Mouse (Mus musculus) liver, embryonic 11.5 days (tissue): ENCODE data around the gene Stmnd1. TPM values are rescaled to one million over a fixed set of nuclear protein-coding genes. Genes with fewer than 3 reads are reported as not detected.
A peak's percentile ranks its signal among the peaks of the same experiment; 100 is the strongest.
"Not testable (repeated sequence)": the region's sequence is repeated elsewhere in the genome, so short reads cannot be mapped to it uniquely, and the experiment has no call there.

Experiments used
- ATAC-seq: fragments of 200-750 bp; cut with Nextera tagmentation; replicated peaks from 2 replicates; pipeline ENCODE4 v1.8.0; 2017; ENCODE audit warnings: moderate number of reproducible peaks, mild to moderate bottlenecking, moderate TSS enrichment, moderate library complexity; ENCODE audit not compliant: low FRiP score
- DNase-seq: peaks from one replicate; pipeline ENCODE4 v3.0.0-alpha.2; 2017; ENCODE audit warnings: low spot score
- H3K27ac ChIP-seq: fragments of 300-500 bp; sonication (generic); 2 replicates; pipeline ENCODE4 v1.5.1; 2014; ENCODE audit warnings: mild to moderate bottlenecking, low read depth, low read length, control low read depth
- H3K27me3 ChIP-seq: fragments of 300-500 bp; sonication (generic); replicated peaks from 2 replicates; pipeline ENCODE4 v1.6.1; 2014; ENCODE audit warnings: low read length, mixed read lengths; ENCODE audit not compliant: control insufficient read depth, insufficient read depth
- H3K36me3 ChIP-seq: fragments of 300-500 bp; sonication (generic); 2 replicates; pipeline ENCODE4 v1.6.1; 2014; ENCODE audit warnings: mild to moderate bottlenecking, low read length, moderate library complexity, mixed read lengths; ENCODE audit not compliant: control insufficient read depth, insufficient read depth
- H3K4me1 ChIP-seq: fragments of 300-500 bp; sonication (generic); replicated peaks from 2 replicates; pipeline ENCODE4 v1.6.1; 2014; ENCODE audit warnings: low read length, mixed read lengths; ENCODE audit not compliant: control insufficient read depth, insufficient read depth
- H3K4me2 ChIP-seq: fragments of 300-500 bp; sonication (generic); 2 replicates; pipeline ENCODE4 v1.6.1; 2014; ENCODE audit warnings: mild to moderate bottlenecking, control low read depth, moderate library complexity
- H3K4me3 ChIP-seq: fragments of 300-500 bp; sonication (generic); 2 replicates; pipeline ENCODE4 v1.5.1; 2014; ENCODE audit warnings: low read depth, low read length, control low read depth
- H3K9ac ChIP-seq: fragments of 300-500 bp; sonication (generic); 2 replicates; pipeline ENCODE4 v1.6.1; 2014; ENCODE audit warnings: low read depth, low read length, control low read depth
- H3K9me3 ChIP-seq: fragments of 300-500 bp; sonication (generic); 2 replicates; pipeline ENCODE4 v1.6.1; 2016; ENCODE audit warnings: low read length, inconsistent platforms, mixed read lengths; ENCODE audit not compliant: control insufficient read depth
- WGBS: fragments of 180-500 bp; shearing (Covaris S2); extraction: QIAGEN DNeasy Blood & Tissue Kit; methylation state at CpG from one replicate; pipeline ENCODE4 v1.1.7; 2014; 5-methylcytosine and 5-hydroxymethylcytosine counted together
- polyA plus RNA-seq: library from polyadenylated mRNA; unstranded; fragments of >200 nt; fragmentation: Nextera tagmentation; extraction: Ambion mirVana; gene quantifications from 2 replicates; pipeline ENCODE4 v1.2.1, GENCODE M21; 2014

Gene Stmnd1
- not detected in 2 replicates for polyA plus RNA-seq

- no peaks in the 10 kb centered on the region for H3K36me3 ChIP-seq
- peak within 1 kb of the TSS; percentile 49 for H3K4me2 ChIP-seq
- ATAC-seq (no peak), DNase-seq (no peak)
- H3K4me1 ChIP-seq = peaks cover 6% of the 10 kb centered on the region
- H3K27ac ChIP-seq = no peak within 1 kb of the TSS
- no peaks in the 10 kb centered on the region for H3K9me3 ChIP-seq
- 24% methylated on average over 8 of the region's 8 CpGs for WGBS
- no peaks in the 10 kb centered on the region for H3K27me3 ChIP-seq
- no peak within 1 kb of the TSS for H3K9ac ChIP-seq
- 0 out of 2 replicates have a peak within 1 kb of the TSS, but pooled peaks have one; percentile 12 for H3K4me3 ChIP-seq
Observed at GRCm38 (mm10) chr13:46273453-46274110, at the start of gene Stmnd1. Gene Stmnd1, plus strand, starts transcription at chr13:46273721.

GRCm38 (mm10) chr13:46226956-46227355 is 46.6 kb upstream of the Stmnd1 start:
- no peak for DNase-seq
- H3K9ac ChIP-seq = no peak overlapping the region
- ATAC-seq = no peak
- no peak overlapping the region for H3K27ac ChIP-seq
- H3K9me3 ChIP-seq = no peaks in the 10 kb centered on the region
- H3K4me1 ChIP-seq = no peaks in the 10 kb centered on the region
- 58% methylated on average over 2 of the region's 2 CpGs for WGBS
- H3K4me2 ChIP-seq = no peak overlapping the region
- H3K36me3 ChIP-seq = no peaks in the 10 kb centered on the region
- no peaks in the 10 kb centered on the region for H3K27me3 ChIP-seq
- no peak overlapping the region for H3K4me3 ChIP-seq

- no peaks in the 10 kb centered on the region for H3K27me3 ChIP-seq
- DNase-seq (no peak), ATAC-seq (no peak)
- no peak overlapping the region for H3K27ac ChIP-seq
- no peaks in the 10 kb centered on the region for H3K36me3 ChIP-seq
- no peaks in the 10 kb centered on the region for H3K9me3 ChIP-seq
- WGBS = 88% methylated on average over 4 of the region's 4 CpGs
- H3K4me3 ChIP-seq = no peak overlapping the region
- no peak overlapping the region for H3K9ac ChIP-seq
- H3K4me2 ChIP-seq = no peak overlapping the region
- H3K4me1 ChIP-seq = no peaks in the 10 kb centered on the region
Observed at GRCm38 (mm10) chr13:46227486-46227885, 46.0 kb upstream of the Stmnd1 start.

GRCm38 (mm10) chr13:46228750-46229149 is 44.8 kb upstream of the Stmnd1 start:
- not testable (repeated sequence) for H3K9ac ChIP-seq, H3K9me3 ChIP-seq, H3K27ac ChIP-seq, H3K4me1 ChIP-seq, ATAC-seq, H3K4me2 ChIP-seq, H3K27me3 ChIP-seq, DNase-seq, H3K4me3 ChIP-seq, H3K36me3 ChIP-seq
- 84% methylated on average over 1 of the region's 1 CpGs for WGBS

- Histone ChIP-seq H3K27ac (no peak overlapping the region), H3K4me1 (no peaks in the 10 kb centered on the region), H3K4me3 (no peak overlapping the region), H3K9ac (no peak overlapping the region), H3K36me3 (no peaks in the 10 kb centered on the region), H3K4me2 (no peak overlapping the region), H3K27me3 (no peaks in the 10 kb centered on the region), H3K9me3 (no peaks in the 10 kb centered on the region)
- DNase-seq (no peak), ATAC-seq (no peak)
- 82% methylated on average over 5 of the region's 5 CpGs for WGBS
Observed at GRCm38 (mm10) chr13:46231514-46232085, 41.9 kb upstream of the Stmnd1 start.

GRCm38 (mm10) chr13:46237723-46238349 is 35.7 kb upstream of the Stmnd1 start:
- no peak for DNase-seq
- WGBS = 67% methylated on average over 7 of the region's 7 CpGs

GRCm38 (mm10) chr13:46238796-46239195 is 34.7 kb upstream of the Stmnd1 start:
- Histone ChIP-seq H3K4me3 (no peak overlapping the region), H3K9ac (no peak overlapping the region), H3K27me3 (no peaks in the 10 kb centered on the region), H3K9me3 (no peaks in the 10 kb centered on the region), H3K36me3 (no peaks in the 10 kb centered on the region), H3K4me2 (no peak overlapping the region), H3K4me1 (no peaks in the 10 kb centered on the region), H3K27ac (no peak overlapping the region)
- WGBS = 78% methylated on average over 7 of the region's 7 CpGs
- ATAC-seq = no peak
- no peak for DNase-seq

More at GRCm38 (mm10) chr13:46237723-46238349, 35.7 kb upstream of the Stmnd1 start:
- no peak overlapping the region for H3K9ac ChIP-seq
- H3K4me3 ChIP-seq = no peak overlapping the region
- no peaks in the 10 kb centered on the region for H3K9me3 ChIP-seq
- H3K27ac ChIP-seq = no peak overlapping the region
- no peak for ATAC-seq
- no peak overlapping the region for H3K4me2 ChIP-seq
- H3K27me3 ChIP-seq = no peaks in the 10 kb centered on the region
- H3K4me1 ChIP-seq = no peaks in the 10 kb centered on the region
- H3K36me3 ChIP-seq = no peaks in the 10 kb centered on the region

- DNase-seq = no peak
- Histone ChIP-seq H3K4me1 (no peaks in the 10 kb centered on the region), H3K9ac (no peak overlapping the region), H3K4me2 (no peak overlapping the region), H3K27me3 (no peaks in the 10 kb centered on the region), H3K9me3 (no peaks in the 10 kb centered on the region), H3K27ac (no peak overlapping the region), H3K36me3 (no peaks in the 10 kb centered on the region), H3K4me3 (no peak overlapping the region)
- ATAC-seq = no peak
- 74% methylated on average over 9 of the region's 9 CpGs for WGBS
Observed at GRCm38 (mm10) chr13:46241391-46242188, 31.9 kb upstream of the Stmnd1 start.
